Mouse (Mus musculus) heart, embryonic 12.5 days (tissue): ENCODE measurements around the gene Isx. TPM values are rescaled to one million over a fixed set of nuclear protein-coding genes. Genes with fewer than 3 reads are reported as not detected.

Experiments
- ATAC-seq: fragments of 200-750 bp; cut with Nextera tagmentation; 2 replicates; pipeline ENCODE4 v1.8.0; 2017; ENCODE audit warnings: moderate TSS enrichment, moderate library complexity; ENCODE audit not compliant: insufficient number of reproducible peaks, low FRiP score
- H3K27ac ChIP-seq: fragments of 300-500 bp; sonication (generic); 2 replicates; pipeline ENCODE4 v1.5.1; 2016; ENCODE audit warnings: mild to moderate bottlenecking, moderate library complexity; ENCODE audit not compliant: poor library complexity, severe bottlenecking
- H3K27me3 ChIP-seq: fragments of 300-500 bp; sonication (generic); replicated peaks from 2 replicates; pipeline ENCODE4 v1.6.1; 2016; ENCODE audit warnings: mild to moderate bottlenecking, moderate library complexity
- H3K36me3 ChIP-seq: fragments of 300-500 bp; sonication (generic); 2 replicates; pipeline ENCODE4 v1.6.1; 2016; ENCODE audit warnings: mild to moderate bottlenecking, moderate library complexity
- H3K4me1 ChIP-seq: fragments of 300-500 bp; sonication (generic); replicated peaks from 2 replicates; pipeline ENCODE4 v1.6.1; 2016; ENCODE audit warnings: mild to moderate bottlenecking
- H3K4me2 ChIP-seq: fragments of 300-500 bp; sonication (generic); 2 replicates; pipeline ENCODE4 v1.6.1; 2016; ENCODE audit warnings: mild to moderate bottlenecking, moderate library complexity
- H3K4me3 ChIP-seq: fragments of 300-500 bp; sonication (generic); 2 replicates; pipeline ENCODE4 v1.5.1; 2016; ENCODE audit warnings: mild to moderate bottlenecking
- H3K9ac ChIP-seq: fragments of 300-500 bp; sonication (generic); 2 replicates; pipeline ENCODE4 v1.6.1; 2016; ENCODE audit warnings: mild to moderate bottlenecking, moderate library complexity
- H3K9me3 ChIP-seq: fragments of 300-500 bp; sonication (generic); replicated peaks from 2 replicates; pipeline ENCODE4 v1.6.1; 2016; ENCODE audit warnings: mild to moderate bottlenecking, moderate library complexity
- WGBS: fragments of 180-500 bp; shearing (Covaris S2); methylation state at CpG from one replicate; pipeline ENCODE4 v1.1.7; 2016; 5-methylcytosine and 5-hydroxymethylcytosine counted together
- polyA plus RNA-seq: library from polyadenylated mRNA; unstranded; fragments of >200 nt; fragmentation: Nextera tagmentation; extraction: Ambion mirVana; gene quantifications from 2 replicates; pipeline ENCODE4 v1.2.1, GENCODE M21; 2016

The Isx gene
- polyA plus RNA-seq, 1 experiment from 2014 or later: not detected

GRCm38 (mm10) chr8:74901765-74902164, 28.8 kb downstream of the Isx start:
- no peaks in the 10 kb centered on the region for H3K27me3 ChIP-seq
- H3K36me3 ChIP-seq: no peaks in the 10 kb centered on the region
- ATAC-seq: no peak
- H3K4me2 ChIP-seq: no peak overlapping the region
- no peak overlapping the region for H3K4me3 ChIP-seq
- no peak overlapping the region for H3K27ac ChIP-seq
- 83% methylated on average over 1 of the region's 1 CpGs for WGBS
- no peaks in the 10 kb centered on the region for H3K9me3 ChIP-seq
- 0 out of 2 replicates have a peak, but pooled peaks cover 6% of the 10 kb centered on the region for H3K4me1 ChIP-seq
- no peak overlapping the region for H3K9ac ChIP-seq

- H3K36me3 ChIP-seq: no peaks in the 10 kb centered on the region
- H3K4me2 ChIP-seq: no peak overlapping the region
- no peak for ATAC-seq
- H3K4me3 ChIP-seq: no peak overlapping the region
- no peaks in the 10 kb centered on the region for H3K9me3 ChIP-seq
- no peaks in the 10 kb centered on the region for H3K27me3 ChIP-seq
- H3K9ac ChIP-seq: no peak overlapping the region
- H3K4me1 ChIP-seq: 0 out of 2 replicates have a peak, but pooled peaks cover 6% of the 10 kb centered on the region
- 30% methylated on average over 6 of the region's 6 CpGs for WGBS
- H3K27ac ChIP-seq: no peak overlapping the region
Measured at GRCm38 (mm10) chr8:74903054-74903842, 30.3 kb downstream of the Isx start.

- H3K36me3 ChIP-seq: no peaks in the 10 kb centered on the region
- no peak for ATAC-seq
- 71% methylated on average over 1 of the region's 1 CpGs for WGBS
- H3K27me3 ChIP-seq: no peaks in the 10 kb centered on the region
- H3K27ac ChIP-seq: no peak overlapping the region
- no peak overlapping the region for H3K4me3 ChIP-seq
- H3K4me1 ChIP-seq: 0 out of 2 replicates have a peak, but pooled peaks cover 6% of the 10 kb centered on the region
- no peak overlapping the region for H3K9ac ChIP-seq
- no peak overlapping the region for H3K4me2 ChIP-seq
- no peaks in the 10 kb centered on the region for H3K9me3 ChIP-seq
Measured at GRCm38 (mm10) chr8:74906333-74906732, 33.4 kb downstream of the Isx start.

GRCm38 (mm10) chr8:74910708-74911107, 37.7 kb downstream of the Isx start:
- WGBS: 60% methylated on average over 1 of the region's 1 CpGs
- ATAC-seq: no peak

GRCm38 (mm10) chr8:74920691-74921421, 47.9 kb downstream of the Isx start:
- H3K36me3 ChIP-seq: no peaks in the 10 kb centered on the region
- no peaks in the 10 kb centered on the region for H3K27me3 ChIP-seq
- 0 out of 2 replicates have a peak, but pooled peaks have one; percentile 25 for ATAC-seq
- H3K4me3 ChIP-seq: no peak overlapping the region
- H3K9me3 ChIP-seq: no peaks in the 10 kb centered on the region
- H3K4me1 ChIP-seq: 0 out of 2 replicates have a peak, but pooled peaks cover 7% of the 10 kb centered on the region
- 53% methylated on average over 8 of the region's 8 CpGs for WGBS
- H3K9ac ChIP-seq: no peak overlapping the region
- H3K4me2 ChIP-seq: no peak overlapping the region
- H3K27ac ChIP-seq: no peak overlapping the region

More at GRCm38 (mm10) chr8:74910708-74911107, 37.7 kb downstream of the Isx start:
- no peak overlapping the region for H3K4me2 ChIP-seq
- H3K4me3 ChIP-seq: no peak overlapping the region
- H3K9ac ChIP-seq: no peak overlapping the region
- no peak overlapping the region for H3K27ac ChIP-seq
- H3K36me3 ChIP-seq: no peaks in the 10 kb centered on the region
- 0 out of 2 replicates have a peak, but pooled peaks cover 6% of the 10 kb centered on the region for H3K4me1 ChIP-seq
- H3K9me3 ChIP-seq: no peaks in the 10 kb centered on the region
- H3K27me3 ChIP-seq: no peaks in the 10 kb centered on the region

- no peaks in the 10 kb centered on the region for H3K27me3 ChIP-seq
- no peak overlapping the region for H3K27ac ChIP-seq
- no peak overlapping the region for H3K4me3 ChIP-seq
- no peak for ATAC-seq
- H3K4me2 ChIP-seq: no peak overlapping the region
- no peaks in the 10 kb centered on the region for H3K9me3 ChIP-seq
- 0 out of 2 replicates have a peak, but pooled peaks cover 7% of the 10 kb centered on the region for H3K4me1 ChIP-seq
- no peaks in the 10 kb centered on the region for H3K36me3 ChIP-seq
- no peak overlapping the region for H3K9ac ChIP-seq
- 73% methylated on average over 4 of the region's 4 CpGs for WGBS
Measured at GRCm38 (mm10) chr8:74921882-74922518, 49.0 kb downstream of the Isx start.

GRCm38 (mm10) chr8:74927940-74928339, 55.0 kb downstream of the Isx start:
- Histone ChIP-seq H3K9me3 (no peaks in the 10 kb centered on the region), H3K9ac (no peak overlapping the region), H3K4me2 (no peak overlapping the region), H3K4me1 (peaks cover 14% of the 10 kb centered on the region; the same call in 1 of the 2 replicates), H3K27me3 (no peaks in the 10 kb centered on the region), H3K4me3 (no peak overlapping the region), H3K27ac (no peak overlapping the region), H3K36me3 (no peaks in the 10 kb centered on the region)
- no peak for ATAC-seq
- 21% methylated on average over 1 of the region's 1 CpGs for WGBS

- H3K4me3 ChIP-seq: no peak overlapping the region
- H3K9ac ChIP-seq: no peak overlapping the region
- ATAC-seq: no peak
- H3K9me3 ChIP-seq: no peaks in the 10 kb centered on the region
- H3K27ac ChIP-seq: no peak overlapping the region
- H3K4me2 ChIP-seq: no peak overlapping the region
- WGBS: 23% methylated on average over 3 of the region's 3 CpGs
- H3K4me1 ChIP-seq: peaks cover 7% of the 10 kb centered on the region; the same call in 1 of the 2 replicates
- H3K36me3 ChIP-seq: no peaks in the 10 kb centered on the region
- H3K27me3 ChIP-seq: no peaks in the 10 kb centered on the region
Measured at GRCm38 (mm10) chr8:74930731-74931130, 57.8 kb downstream of the Isx start.

GRCm38 (mm10) chr8:74935308-74935707, 62.3 kb downstream of the Isx start:
- H3K27ac ChIP-seq: no peak overlapping the region
- peak; percentile 48; the same call in 1 of the 2 replicates for ATAC-seq

GRCm38 (mm10) chr8:74936656-74937055, 63.7 kb downstream of the Isx start:
- H3K4me3 ChIP-seq: no peak overlapping the region
- no peaks in the 10 kb centered on the region for H3K4me1 ChIP-seq
- ATAC-seq: no peak

More at GRCm38 (mm10) chr8:74935308-74935707, 62.3 kb downstream of the Isx start:
- H3K36me3 ChIP-seq: no peaks in the 10 kb centered on the region
- H3K4me2 ChIP-seq: no peak overlapping the region
- no peaks in the 10 kb centered on the region for H3K9me3 ChIP-seq
- WGBS: 24% methylated on average over 6 of the region's 6 CpGs
- H3K9ac ChIP-seq: no peak overlapping the region
- H3K4me1 ChIP-seq: no peaks in the 10 kb centered on the region
- no peaks in the 10 kb centered on the region for H3K27me3 ChIP-seq
- H3K4me3 ChIP-seq: no peak overlapping the region

GRCm38 (mm10) chr8:74942056-74942455, 69.1 kb downstream of the Isx start:
- no peaks in the 10 kb centered on the region for H3K36me3 ChIP-seq
- H3K4me2 ChIP-seq: no peak overlapping the region
- H3K9ac ChIP-seq: no peak overlapping the region
- ATAC-seq: no peak
- no peak overlapping the region for H3K4me3 ChIP-seq
- no peak overlapping the region for H3K27ac ChIP-seq
- 92% methylated on average over 3 of the region's 3 CpGs for WGBS
- H3K9me3 ChIP-seq: no peaks in the 10 kb centered on the region
- H3K4me1 ChIP-seq: no peaks in the 10 kb centered on the region
- H3K27me3 ChIP-seq: no peaks in the 10 kb centered on the region

More at GRCm38 (mm10) chr8:74936656-74937055, 63.7 kb downstream of the Isx start:
- no peak overlapping the region for H3K4me2 ChIP-seq
- 88% methylated on average over 2 of the region's 2 CpGs for WGBS
- no peaks in the 10 kb centered on the region for H3K9me3 ChIP-seq
- H3K27ac ChIP-seq: no peak overlapping the region
- H3K27me3 ChIP-seq: no peaks in the 10 kb centered on the region
- H3K9ac ChIP-seq: no peak overlapping the region
- H3K36me3 ChIP-seq: no peaks in the 10 kb centered on the region
